Mouse (Mus musculus) heart, embryonic 11.5 days (tissue): ENCODE results near the gene Mgrn1. TPM values are rescaled to one million over a fixed set of nuclear protein-coding genes. Genes with fewer than 3 reads are reported as not detected.

ENCODE experiments used
- ATAC-seq: fragments of 200-750 bp; cut with Nextera tagmentation; replicated peaks from 2 replicates; pipeline ENCODE4 v1.8.0; 2017; ENCODE audit warnings: moderate library complexity; ENCODE audit not compliant: insufficient number of reproducible peaks, low FRiP score, low TSS enrichment
- H3K27ac ChIP-seq: fragments of 300-500 bp; sonication (generic); 2 replicates; pipeline ENCODE4 v1.5.1; 2014; ENCODE audit warnings: mild to moderate bottlenecking, low read depth, low read length
- H3K27me3 ChIP-seq: fragments of 300-500 bp; sonication (generic); 2 replicates; pipeline ENCODE4 v1.6.1; 2014; ENCODE audit warnings: mild to moderate bottlenecking, low read length, mixed read lengths; ENCODE audit not compliant: control insufficient read depth, insufficient read depth
- H3K36me3 ChIP-seq: fragments of 300-500 bp; sonication (generic); 2 replicates; pipeline ENCODE4 v1.6.1; 2014; ENCODE audit warnings: mild to moderate bottlenecking, low read length, moderate library complexity, mixed read lengths; ENCODE audit not compliant: control insufficient read depth, insufficient read depth
- H3K4me1 ChIP-seq: fragments of 300-500 bp; sonication (generic); 2 replicates; pipeline ENCODE4 v1.6.1; 2014; ENCODE audit warnings: low read length; ENCODE audit not compliant: control insufficient read depth, insufficient read depth
- H3K4me2 ChIP-seq: fragments of 300-500 bp; sonication (generic); 2 replicates; pipeline ENCODE4 v1.6.1; 2014; ENCODE audit warnings: mild to moderate bottlenecking, moderate library complexity
- H3K4me3 ChIP-seq: fragments of 300-500 bp; sonication (generic); 2 replicates; pipeline ENCODE4 v1.5.1; 2014; ENCODE audit warnings: low read depth, low read length
- H3K9ac ChIP-seq: fragments of 300-500 bp; sonication (generic); 2 replicates; pipeline ENCODE4 v1.6.1; 2014; ENCODE audit warnings: mild to moderate bottlenecking, low read depth, low read length, moderate library complexity
- H3K9me3 ChIP-seq: fragments of 300-500 bp; sonication (generic); replicated peaks from 2 replicates; pipeline ENCODE4 v1.6.1; 2016; ENCODE audit warnings: low read length; ENCODE audit not compliant: control insufficient read depth
- WGBS: fragments of 180-500 bp; shearing (Covaris S2); extraction: QIAGEN DNeasy Blood & Tissue Kit; methylation state at CpG from one replicate; pipeline ENCODE4 v1.1.7; 2014; ENCODE audit not compliant: insufficient replicate concordance; 5-methylcytosine and 5-hydroxymethylcytosine counted together
- polyA plus RNA-seq: library from polyadenylated mRNA; unstranded; fragments of >200 nt; fragmentation: Nextera tagmentation; extraction: Ambion mirVana; gene quantifications from 2 replicates; pipeline ENCODE4 v1.2.1, GENCODE M21; 2014

Gene Mgrn1
- polyA plus RNA-seq, 1 experiment from 2014 or later: 96.8 TPM

DNA sequence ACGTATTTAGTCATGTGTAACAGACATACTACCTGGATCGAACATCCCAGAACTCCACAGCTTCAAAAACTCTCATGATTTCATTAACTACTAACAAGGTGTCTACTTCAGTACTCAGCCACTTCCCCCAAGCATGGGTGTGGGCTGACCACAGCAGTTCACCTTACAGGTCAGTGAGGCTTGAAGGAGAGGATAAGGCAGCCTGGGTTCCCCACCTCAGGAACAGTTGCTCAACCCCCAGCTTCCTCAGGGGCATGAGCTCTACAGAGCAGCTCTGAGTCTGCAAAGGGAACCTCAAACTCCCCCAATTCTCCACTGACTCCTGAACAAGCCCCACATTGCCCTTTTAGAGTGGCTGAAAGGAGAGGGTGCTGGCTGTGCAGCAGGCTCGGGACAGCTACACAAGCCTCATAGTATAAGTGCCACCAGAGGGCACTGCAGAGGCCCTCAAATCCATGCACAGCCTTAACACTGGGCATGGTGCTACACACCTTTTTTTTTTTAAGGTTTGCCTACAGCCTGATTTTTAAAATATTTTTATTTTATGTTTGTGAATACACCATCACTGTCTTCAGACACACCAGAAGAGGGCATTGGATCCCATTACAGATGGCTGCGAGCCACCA is 93.8 kb downstream of the Mgrn1 start:
- H3K27ac ChIP-seq: no peak overlapping the region
- H3K9me3 ChIP-seq: no peaks in the 10 kb centered on the region
- H3K4me2 ChIP-seq: no peak overlapping the region
- no peak for ATAC-seq
- H3K4me3 ChIP-seq: no peak overlapping the region
- no peaks in the 10 kb centered on the region for H3K36me3 ChIP-seq
- H3K27me3 ChIP-seq: no peaks in the 10 kb centered on the region
- whole genome bisulfite sequencing: 78% methylated on average over 4 of the region's 4 CpGs
- peaks cover 10% of the 10 kb centered on the region for H3K4me1 ChIP-seq
- H3K9ac ChIP-seq: no peak overlapping the region

DNA sequence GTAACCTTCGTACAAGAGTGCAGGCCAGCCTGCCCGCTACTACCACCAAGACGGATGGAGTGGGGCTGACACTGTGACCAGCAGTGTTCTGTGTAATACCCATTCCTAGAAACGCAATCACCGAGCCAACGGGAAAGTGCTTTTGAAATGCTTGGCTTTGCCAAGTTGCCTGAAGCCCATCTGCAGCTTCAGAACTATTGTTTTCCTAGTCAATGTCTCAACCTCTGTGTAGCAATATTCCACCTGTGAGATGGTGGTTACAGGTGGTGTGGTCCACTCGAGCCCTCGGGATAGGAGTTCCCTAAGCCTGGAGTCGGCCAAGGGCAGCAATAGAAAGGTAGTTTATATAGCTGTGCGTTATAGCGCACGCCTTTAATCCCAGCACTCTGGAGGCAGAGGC is 98.7 kb downstream of the Mgrn1 start:
- Histone ChIP-seq H3K9ac (no peak overlapping the region), H3K27me3 (no peaks in the 10 kb centered on the region), H3K36me3 (no peaks in the 10 kb centered on the region), H3K27ac (no peak overlapping the region), H3K9me3 (no peaks in the 10 kb centered on the region), H3K4me2 (no peak overlapping the region), H3K4me3 (no peak overlapping the region), H3K4me1 (no peaks in the 10 kb centered on the region)
- ATAC-seq: no peak
- WGBS: 89% methylated on average over 12 of the region's 12 CpGs

Other genes with a start within 250 kb of the Mgrn1 start
- gene Vasn, start 246.3 kb upstream of the Mgrn1 start, polyA plus RNA-seq: 9.5 and 10.6 TPM in 2 replicates
- 63.6 and 72.6 TPM in 2 replicates for gene Dnaja3, start 246.3 kb upstream of the Mgrn1 start, polyA plus RNA-seq
- gene Coro7, start 206.5 kb upstream of the Mgrn1 start, polyA plus RNA-seq: 12.1 and 12.4 TPM in 2 replicates
- 53.1 and 58.3 TPM in 2 replicates for gene Nmral1, start 166.9 kb upstream of the Mgrn1 start, polyA plus RNA-seq
- 102 and 109 TPM in 2 replicates for gene Hmox2, start 159.9 kb upstream of the Mgrn1 start, polyA plus RNA-seq
- 113 and 118 TPM in 2 replicates for gene Cdip1, start 96.0 kb upstream of the Mgrn1 start, polyA plus RNA-seq
- gene 4930562C15Rik, start 50.8 kb upstream of the Mgrn1 start, polyA plus RNA-seq: 0.25 and 0.79 TPM in 2 replicates
- 27.4 and 28.8 TPM in 2 replicates for gene Ubald1, start 5.9 kb upstream of the Mgrn1 start, polyA plus RNA-seq
- 102 and 106 TPM in 2 replicates for gene Nudt16l1, start 52.5 kb downstream of the Mgrn1 start, polyA plus RNA-seq
- 28.7 and 31.8 TPM in 2 replicates for gene Anks3, start 78.0 kb downstream of the Mgrn1 start, polyA plus RNA-seq
- gene Sept12, start 111.6 kb downstream of the Mgrn1 start, polyA plus RNA-seq: not detected in 2 replicates
- gene Smim22, start 121.0 kb downstream of the Mgrn1 start, polyA plus RNA-seq: 1.6 and 3.2 TPM in 2 replicates
- 50.1 and 54.4 TPM in 2 replicates for gene Rogdi, start 127.3 kb downstream of the Mgrn1 start, polyA plus RNA-seq
- gene Glyr1, start 163.6 kb downstream of the Mgrn1 start, polyA plus RNA-seq: 58.9 and 88.6 TPM in 2 replicates
- 16.6 and 16.8 TPM in 2 replicates for gene Ubn1, start 163.8 kb downstream of the Mgrn1 start, polyA plus RNA-seq
- 1.3 and 1.6 TPM in 2 replicates for gene Ppl, start 246.2 kb downstream of the Mgrn1 start, polyA plus RNA-seq